Mouse (Mus musculus): ENCODE measurements around the gene Grm1. TPM values are rescaled to one million over a fixed set of nuclear protein-coding genes. Genes with fewer than 3 reads are reported as not detected.

Gene Grm1
- polyA plus RNA-seq, 1 experiment from 2014 or later: 5.1 TPM

DNA sequence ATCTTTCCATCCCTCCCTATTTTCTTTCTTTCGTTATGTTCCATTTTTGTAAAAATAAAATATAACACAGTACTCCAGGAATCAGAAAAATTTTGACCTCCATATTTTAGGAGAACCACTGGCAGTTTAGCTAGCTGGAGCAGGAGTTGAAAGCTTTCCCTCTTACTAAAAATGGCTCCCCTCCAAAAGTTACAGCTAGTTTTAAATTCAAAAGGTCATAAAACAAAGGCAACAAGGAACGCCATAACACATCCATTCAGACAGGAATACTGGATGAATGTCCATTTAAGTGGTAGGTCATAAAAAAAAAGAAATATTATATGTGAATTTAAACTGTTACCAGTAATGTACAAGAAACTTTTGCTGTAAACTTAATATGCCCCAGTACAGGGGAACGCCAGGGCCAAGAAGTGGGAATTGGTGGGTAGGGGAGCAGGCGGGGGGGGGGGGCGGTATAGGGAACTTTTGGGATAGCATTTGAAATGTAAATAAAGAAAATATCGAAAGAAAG lies 294.2 kb downstream of the Grm1 start:
- H3K9ac ChIP-seq (replicated peaks; ENCODE audit: low read length): no peak overlapping the region
- no peaks in the 10 kb centered on the region for H3K4me1 ChIP-seq (ENCODE audit: control insufficient read depth, insufficient read depth, low read length)
- ATAC-seq (ENCODE audit: low FRiP score, low TSS enrichment) (no peak), DNase-seq (no peak)
- no peaks in the 10 kb centered on the region for H3K36me3 ChIP-seq (ENCODE audit: control insufficient read depth, insufficient read depth, low read length)
- H3K27me3 ChIP-seq (ENCODE audit: control insufficient read depth, insufficient read depth, low read length): no peaks in the 10 kb centered on the region
- H3K9me3 ChIP-seq (ENCODE audit: control insufficient read depth, low read length): no peaks in the 10 kb centered on the region
- no peak overlapping the region for H3K4me2 ChIP-seq (ENCODE audit: low read length)
- H3K27ac ChIP-seq (replicated peaks; ENCODE audit: low read depth, low read length): no peak overlapping the region
- 86% methylated on average over 6 of the region's 6 CpGs for WGBS
- no peak overlapping the region for H3K4me3 ChIP-seq (replicated peaks; ENCODE audit: low read depth, low read length)

GRCm38 (mm10) chr10:10785122-10785521 lies 297.0 kb downstream of the Grm1 start:
- WGBS: 94% methylated on average over 3 of the region's 3 CpGs
- H3K9me3 ChIP-seq (ENCODE audit: control insufficient read depth, low read length): no peaks in the 10 kb centered on the region
- no peak for ATAC-seq (ENCODE audit: low FRiP score, low TSS enrichment)

GRCm38 (mm10) chr10:10774827-10775226 lies 307.3 kb downstream of the Grm1 start:
- WGBS: 58% methylated on average over 1 of the region's 1 CpGs
- Histone ChIP-seq H3K4me3 (replicated peaks; ENCODE audit: low read depth, low read length) (no peak overlapping the region), H3K9me3 (ENCODE audit: control insufficient read depth, low read length) (no peaks in the 10 kb centered on the region), H3K4me1 (ENCODE audit: control insufficient read depth, insufficient read depth, low read length) (no peaks in the 10 kb centered on the region), H3K36me3 (ENCODE audit: control insufficient read depth, insufficient read depth, low read length) (no peaks in the 10 kb centered on the region), H3K27ac (replicated peaks; ENCODE audit: low read depth, low read length) (no peak overlapping the region), H3K4me2 (ENCODE audit: low read length) (no peak overlapping the region), H3K9ac (replicated peaks; ENCODE audit: low read length) (no peak overlapping the region), H3K27me3 (ENCODE audit: control insufficient read depth, insufficient read depth, low read length) (no peaks in the 10 kb centered on the region)
- ATAC-seq (ENCODE audit: low FRiP score, low TSS enrichment): no peak
- DNase-seq: peak; percentile 12

More at GRCm38 (mm10) chr10:10785122-10785521, 297.0 kb downstream of the Grm1 start:
- Histone ChIP-seq H3K4me2 (ENCODE audit: low read length) (no peak overlapping the region), H3K36me3 (ENCODE audit: control insufficient read depth, insufficient read depth, low read length) (no peaks in the 10 kb centered on the region), H3K4me1 (ENCODE audit: control insufficient read depth, insufficient read depth, low read length) (no peaks in the 10 kb centered on the region), H3K27me3 (ENCODE audit: control insufficient read depth, insufficient read depth, low read length) (no peaks in the 10 kb centered on the region), H3K4me3 (replicated peaks; ENCODE audit: low read depth, low read length) (no peak overlapping the region), H3K27ac (replicated peaks; ENCODE audit: low read depth, low read length) (no peak overlapping the region), H3K9ac (replicated peaks; ENCODE audit: low read length) (no peak overlapping the region)
- DNase-seq: no peak

- DNase-seq (peak; percentile 28), ATAC-seq (ENCODE audit: low FRiP score, low TSS enrichment) (no peak)
- no peak overlapping the region for H3K4me2 ChIP-seq (ENCODE audit: low read length)
- no peaks in the 10 kb centered on the region for H3K36me3 ChIP-seq (ENCODE audit: control insufficient read depth, insufficient read depth, low read length)
- H3K9me3 ChIP-seq (ENCODE audit: control insufficient read depth, low read length): no peaks in the 10 kb centered on the region
- H3K4me1 ChIP-seq (ENCODE audit: control insufficient read depth, insufficient read depth, low read length): no peaks in the 10 kb centered on the region
- 70% methylated on average over 4 of the region's 4 CpGs for WGBS
- H3K27ac ChIP-seq (replicated peaks; ENCODE audit: low read depth, low read length): no peak overlapping the region
- H3K4me3 ChIP-seq (replicated peaks; ENCODE audit: low read depth, low read length): no peak overlapping the region
- H3K9ac ChIP-seq (replicated peaks; ENCODE audit: low read length): no peak overlapping the region
- H3K27me3 ChIP-seq (ENCODE audit: control insufficient read depth, insufficient read depth, low read length): no peaks in the 10 kb centered on the region
Measured at GRCm38 (mm10) chr10:10763015-10763414, 319.1 kb downstream of the Grm1 start.

DNA sequence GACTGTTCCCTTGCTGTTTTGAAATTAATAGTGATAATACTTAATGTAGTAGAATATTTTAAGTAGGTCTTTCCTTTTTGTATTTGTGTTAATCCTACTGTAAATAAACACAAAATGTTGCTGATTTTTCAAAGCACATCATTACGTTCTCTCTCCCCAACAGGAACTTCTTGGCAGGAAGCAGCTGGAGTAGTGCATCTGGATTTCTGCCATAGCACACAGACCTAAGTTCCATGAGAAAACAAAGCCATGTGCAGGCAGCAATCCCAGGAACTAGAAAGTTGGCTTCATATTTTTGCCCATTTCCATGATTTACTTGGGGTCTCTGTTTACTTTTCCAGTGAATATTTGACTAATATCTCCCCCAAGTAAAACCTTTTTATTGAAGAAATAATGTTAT lies 320.9 kb downstream of the Grm1 start:
- Histone ChIP-seq H3K4me1 (ENCODE audit: control insufficient read depth, insufficient read depth, low read length) (no peaks in the 10 kb centered on the region), H3K27me3 (ENCODE audit: control insufficient read depth, insufficient read depth, low read length) (no peaks in the 10 kb centered on the region), H3K27ac (replicated peaks; ENCODE audit: low read depth, low read length) (no peak overlapping the region), H3K36me3 (ENCODE audit: control insufficient read depth, insufficient read depth, low read length) (no peaks in the 10 kb centered on the region), H3K9me3 (ENCODE audit: control insufficient read depth, low read length) (no peaks in the 10 kb centered on the region), H3K4me3 (replicated peaks; ENCODE audit: low read depth, low read length) (no peak overlapping the region), H3K4me2 (ENCODE audit: low read length) (no peak overlapping the region), H3K9ac (replicated peaks; ENCODE audit: low read length) (no peak overlapping the region)
- no peak for DNase-seq
- WGBS: 83% methylated on average over 1 of the region's 1 CpGs
- ATAC-seq (ENCODE audit: low FRiP score, low TSS enrichment): no peak

DNA sequence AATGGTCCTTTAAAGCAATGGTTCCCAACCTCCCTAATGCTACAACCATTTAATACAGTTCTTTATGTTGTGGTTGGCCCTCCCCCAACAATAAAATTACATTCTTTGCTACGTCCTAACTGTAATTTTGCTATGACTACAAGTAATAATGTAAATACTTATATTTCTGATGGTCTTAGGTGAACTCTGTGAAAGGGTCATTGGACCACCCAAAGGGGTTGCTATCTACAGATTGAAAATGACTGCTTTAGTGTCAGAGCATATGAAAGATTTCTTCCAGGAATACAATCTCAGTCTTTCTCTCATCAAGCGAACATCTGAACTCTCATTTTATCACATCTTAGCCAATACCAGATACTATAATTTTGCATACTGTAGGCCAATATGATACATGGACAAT lies 321.4 kb downstream of the Grm1 start:
- 89% methylated on average over 2 of the region's 2 CpGs for WGBS
- no peak for ATAC-seq (ENCODE audit: low FRiP score, low TSS enrichment)
- no peaks in the 10 kb centered on the region for H3K9me3 ChIP-seq (ENCODE audit: control insufficient read depth, low read length)

DNA sequence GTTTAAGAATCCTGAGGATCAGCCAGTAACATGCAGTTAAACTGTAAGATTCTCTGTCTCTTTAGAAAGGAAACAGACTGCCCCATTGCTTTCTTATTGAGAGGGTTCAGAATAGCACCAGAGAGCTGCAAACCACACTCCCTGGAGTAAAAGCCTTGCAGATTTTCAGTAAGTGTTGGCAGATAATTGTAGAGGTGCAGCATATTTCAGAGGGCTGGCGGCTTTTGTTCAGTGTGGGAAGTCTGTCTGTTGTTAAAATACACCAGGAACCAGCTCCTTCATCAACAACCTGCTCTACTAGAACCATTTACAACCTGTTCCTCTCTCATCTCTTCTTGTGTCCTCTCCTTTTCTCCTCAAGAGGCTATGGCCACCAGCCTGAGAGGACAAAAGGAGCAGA lies 331.1 kb downstream of the Grm1 start:
- 0 out of 2 replicates have a peak, but pooled peaks cover 5% of the 10 kb centered on the region for H3K4me1 ChIP-seq (ENCODE audit: control insufficient read depth, insufficient read depth, low read length)
- no peaks in the 10 kb centered on the region for H3K36me3 ChIP-seq (ENCODE audit: control insufficient read depth, insufficient read depth, low read length)
- WGBS: 97% methylated on average over 1 of the region's 1 CpGs
- no peak for ATAC-seq (ENCODE audit: low FRiP score, low TSS enrichment)
- no peak for DNase-seq
- H3K27ac ChIP-seq (replicated peaks; ENCODE audit: low read depth, low read length): no peak overlapping the region
- no peak overlapping the region for H3K4me2 ChIP-seq (ENCODE audit: low read length)
- H3K27me3 ChIP-seq (ENCODE audit: control insufficient read depth, insufficient read depth, low read length): no peaks in the 10 kb centered on the region
- H3K9me3 ChIP-seq (ENCODE audit: control insufficient read depth, low read length): no peaks in the 10 kb centered on the region
- H3K4me3 ChIP-seq (replicated peaks; ENCODE audit: low read depth, low read length): no peak overlapping the region
- no peak overlapping the region for H3K9ac ChIP-seq (replicated peaks; ENCODE audit: low read length)

More for the DNA sequence above, 321.4 kb downstream of the Grm1 start:
- DNase-seq: no peak
- Histone ChIP-seq H3K27ac (replicated peaks; ENCODE audit: low read depth, low read length) (no peak overlapping the region), H3K4me1 (ENCODE audit: control insufficient read depth, insufficient read depth, low read length) (no peaks in the 10 kb centered on the region), H3K9ac (replicated peaks; ENCODE audit: low read length) (no peak overlapping the region), H3K4me2 (ENCODE audit: low read length) (no peak overlapping the region), H3K36me3 (ENCODE audit: control insufficient read depth, insufficient read depth, low read length) (no peaks in the 10 kb centered on the region), H3K4me3 (replicated peaks; ENCODE audit: low read depth, low read length) (no peak overlapping the region), H3K27me3 (ENCODE audit: control insufficient read depth, insufficient read depth, low read length) (no peaks in the 10 kb centered on the region)

DNA sequence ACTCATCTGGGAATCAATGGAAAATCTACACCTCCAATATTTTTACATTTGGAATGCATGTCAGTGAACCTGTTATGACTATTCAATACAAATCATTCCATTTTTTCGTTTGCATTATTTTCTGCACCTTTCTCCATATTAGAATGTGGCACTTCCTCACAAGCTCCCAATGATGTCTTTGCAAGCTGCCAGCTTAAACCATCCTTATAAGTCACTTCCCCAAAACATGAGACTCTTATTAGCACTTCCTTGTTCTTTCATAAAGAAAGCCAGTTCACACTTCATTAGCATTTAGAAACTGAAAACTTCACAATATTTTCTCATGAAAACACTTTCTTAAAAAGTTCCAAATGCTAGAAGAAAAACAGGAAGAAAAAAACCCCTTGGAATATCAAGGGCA lies 338.1 kb downstream of the Grm1 start:
- Histone ChIP-seq H3K4me1 (ENCODE audit: control insufficient read depth, insufficient read depth, low read length) (no peaks in the 10 kb centered on the region), H3K9me3 (ENCODE audit: control insufficient read depth, low read length) (no peaks in the 10 kb centered on the region), H3K9ac (replicated peaks; ENCODE audit: low read length) (no peak overlapping the region), H3K27ac (replicated peaks; ENCODE audit: low read depth, low read length) (no peak overlapping the region), H3K27me3 (ENCODE audit: control insufficient read depth, insufficient read depth, low read length) (no peaks in the 10 kb centered on the region), H3K36me3 (ENCODE audit: control insufficient read depth, insufficient read depth, low read length) (no peaks in the 10 kb centered on the region), H3K4me3 (replicated peaks; ENCODE audit: low read depth, low read length) (no peak overlapping the region), H3K4me2 (ENCODE audit: low read length) (no peak overlapping the region)
- no peak for DNase-seq
- 76% methylated on average over 1 of the region's 1 CpGs for WGBS
- ATAC-seq (ENCODE audit: low FRiP score, low TSS enrichment): no peak

DNA sequence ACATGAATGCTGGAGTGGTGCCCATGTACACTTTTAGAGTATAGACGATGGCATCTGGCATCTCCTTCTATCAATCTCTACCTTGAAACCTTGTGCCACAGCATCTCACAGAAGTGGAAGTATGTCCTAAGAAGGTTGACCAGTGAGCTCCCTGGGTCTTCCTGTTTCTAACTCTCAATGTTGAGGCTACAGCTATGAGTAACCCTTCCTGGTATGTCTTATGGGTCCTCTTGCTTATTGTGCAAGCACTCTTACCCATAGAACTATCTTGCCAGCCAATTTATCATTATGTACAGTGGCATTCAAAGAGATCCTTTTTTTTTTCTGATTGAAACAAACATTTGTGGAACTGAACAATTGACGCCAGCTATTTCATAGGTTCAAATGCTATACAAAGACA lies 340.0 kb downstream of the Grm1 start:
- H3K27ac ChIP-seq (replicated peaks; ENCODE audit: low read depth, low read length): no peak overlapping the region

More for the DNA sequence above, 340.0 kb downstream of the Grm1 start:
- Histone ChIP-seq H3K27me3 (ENCODE audit: control insufficient read depth, insufficient read depth, low read length) (no peaks in the 10 kb centered on the region), H3K36me3 (ENCODE audit: control insufficient read depth, insufficient read depth, low read length) (no peaks in the 10 kb centered on the region), H3K4me1 (ENCODE audit: control insufficient read depth, insufficient read depth, low read length) (no peaks in the 10 kb centered on the region), H3K4me3 (replicated peaks; ENCODE audit: low read depth, low read length) (no peak overlapping the region), H3K9ac (replicated peaks; ENCODE audit: low read length) (no peak overlapping the region), H3K9me3 (ENCODE audit: control insufficient read depth, low read length) (no peaks in the 10 kb centered on the region), H3K4me2 (ENCODE audit: low read length) (no peak overlapping the region)
- ATAC-seq (ENCODE audit: low FRiP score, low TSS enrichment) (no peak), DNase-seq (no peak)
- WGBS: 99% methylated on average over 2 of the region's 2 CpGs
